Mouse (Mus musculus) CH12.LX (cell line): ENCODE measurements around the gene Gsg1. TPM values are rescaled to one million over a fixed set of nuclear protein-coding genes. Genes with fewer than 3 reads are reported as not detected.

ENCODE experiments used
- DNase-seq: peaks from one replicate; pipeline ENCODE4 v3.0.0-alpha.2; 2013; ENCODE audit errors: extremely low read depth
- H3K27ac ChIP-seq: 2 replicates; pipeline ENCODE4 v1.5.1; 2012; ENCODE audit warnings: low read depth, mild to moderate bottlenecking, control low read depth, moderate library complexity; ENCODE audit not compliant: insufficient read depth
- H3K27me3 ChIP-seq: replicated peaks from 2 replicates; pipeline ENCODE3; 2012; ENCODE audit warnings: inconsistent platforms
- H3K36me3 ChIP-seq, 2 experiments: replicated peaks in 1 of 2; 2 replicates each; pipeline versions ENCODE3 to v1.6.1; 2012; ENCODE audit warnings: inconsistent platforms in 1 of 2, low read length in 1 of 2, mild to moderate bottlenecking in 1 of 2, mixed read lengths in 1 of 2, moderate library complexity in 1 of 2; ENCODE audit not compliant: control insufficient read depth in 1 of 2, insufficient read depth in 1 of 2
- H3K4me1 ChIP-seq, 2 experiments: 2 replicates each; pipeline ENCODE4 v1.6.1; 2012; ENCODE audit warnings: inconsistent platforms in 1 of 2, moderate library complexity in 1 of 2; ENCODE audit not compliant: insufficient read depth in 2 of 2, control insufficient read depth in 1 of 2
- H3K4me2 ChIP-seq: 2 replicates; pipeline ENCODE4 v1.6.1; 2012; ENCODE audit warnings: low read depth, mild to moderate bottlenecking, control low read depth; ENCODE audit not compliant: poor library complexity, insufficient read depth, severe bottlenecking
- H3K4me3 ChIP-seq, 3 experiments: fragments of 150-350 bp in 1 of 3; sonication (generic) in 1 of 3; replicated peaks in 1 of 3; 2 replicates each; pipeline versions ENCODE3 to v1.5.1; 2011 to 2012; ENCODE audit warnings: low read depth in 2 of 3, low read length in 2 of 3, mild to moderate bottlenecking in 2 of 3, moderate library complexity in 2 of 3, control low read depth in 1 of 3, improper control_type of control experiment in 1 of 3, inconsistent platforms in 1 of 3, mixed read lengths in 1 of 3; ENCODE audit not compliant: poor library complexity in 1 of 3
- H3K79me2 ChIP-seq: replicated peaks from 2 replicates; pipeline ENCODE4 v1.6.1; 2012; ENCODE audit warnings: mild to moderate bottlenecking, moderate library complexity; ENCODE audit not compliant: control insufficient read depth, poor library complexity, insufficient read depth, severe bottlenecking; ENCODE audit errors: extremely low read depth
- H3K9ac ChIP-seq: 2 replicates; pipeline ENCODE4 v1.6.1; 2012; ENCODE audit warnings: low read depth, mild to moderate bottlenecking, control low read depth, moderate library complexity; ENCODE audit not compliant: insufficient read depth
- H3K9me3 ChIP-seq: replicated peaks from 2 replicates; pipeline ENCODE3; 2012; ENCODE audit warnings: low read length, inconsistent platforms, mixed read lengths
- BHLHE40 ChIP-seq: IDR thresholded peaks from 2 replicates; pipeline ENCODE4 v1.6.1; 2011; ENCODE audit warnings: mild to moderate bottlenecking, low read depth, low read length, improper control_type of control experiment
- CHD1 ChIP-seq: IDR thresholded peaks from 2 replicates; pipeline ENCODE4 v1.6.1; 2012; ENCODE audit warnings: low read depth, low read length, improper control_type of control experiment, inconsistent platforms
- CHD2 ChIP-seq: IDR thresholded peaks from 2 replicates; pipeline ENCODE4 v1.6.1; 2011; ENCODE audit warnings: low read length, improper control_type of control experiment
- ELF1 ChIP-seq: IDR thresholded peaks from 2 replicates; pipeline ENCODE4 v1.6.1; 2014; ENCODE audit warnings: low read depth, mild to moderate bottlenecking, inconsistent platforms, low read length, improper control_type of control experiment
- ETS1 ChIP-seq: conservative IDR thresholded peaks from 2 replicates; pipeline ENCODE4 v1.6.1; 2012; ENCODE audit warnings: low read depth, mild to moderate bottlenecking, inconsistent platforms, low read length, improper control_type of control experiment, moderate library complexity
- IRF4 ChIP-seq: IDR thresholded peaks from 2 replicates; pipeline ENCODE4 v1.6.1; 2014; ENCODE audit warnings: low read depth, mild to moderate bottlenecking, inconsistent platforms, low read length, improper control_type of control experiment
- JUND ChIP-seq: conservative IDR thresholded peaks from 2 replicates; pipeline ENCODE4 v1.6.1; 2011; ENCODE audit warnings: low read depth, low read length, improper control_type of control experiment
- MAFK ChIP-seq: IDR thresholded peaks from 2 replicates; pipeline ENCODE4 v1.6.1; 2011; ENCODE audit warnings: low read length, improper control_type of control experiment; ENCODE audit not compliant: insufficient replicate concordance
- MEF2A ChIP-seq: IDR thresholded peaks from 2 replicates; pipeline ENCODE4 v1.6.1; 2014; ENCODE audit warnings: low read depth, mild to moderate bottlenecking, inconsistent platforms, low read length, improper control_type of control experiment, borderline replicate concordance
- MXI1 ChIP-seq: IDR thresholded peaks from 2 replicates; pipeline ENCODE4 v1.6.1; 2011; ENCODE audit warnings: mild to moderate bottlenecking, low read depth, low read length, improper control_type of control experiment
- MYC ChIP-seq: IDR thresholded peaks from 2 replicates; pipeline ENCODE4 v1.6.1; 2011; ENCODE audit warnings: low read depth, mild to moderate bottlenecking, improper control_type of control experiment, low read length
- NELFE ChIP-seq: IDR thresholded peaks from 2 replicates; pipeline ENCODE4 v1.6.1; 2011; ENCODE audit warnings: low read depth, low read length, improper control_type of control experiment
- POLR2A ChIP-seq: IDR thresholded peaks from 2 replicates; pipeline ENCODE4 v1.6.1; 2011; ENCODE audit warnings: low read depth, mild to moderate bottlenecking, improper control_type of control experiment, low read length
- POLR2AphosphoS2 ChIP-seq: IDR thresholded peaks from 2 replicates; pipeline ENCODE4 v1.6.1; 2011; ENCODE audit warnings: low read depth, low read length, improper control_type of control experiment
- RCOR1 ChIP-seq: conservative IDR thresholded peaks from 2 replicates; pipeline ENCODE4 v1.6.1; 2012; ENCODE audit warnings: low read depth, mild to moderate bottlenecking, inconsistent platforms, low read length, improper control_type of control experiment
- SIN3A ChIP-seq: IDR thresholded peaks from 2 replicates; pipeline ENCODE4 v1.6.1; 2012; ENCODE audit warnings: low read length, improper control_type of control experiment, inconsistent platforms
- TCF12 ChIP-seq: IDR thresholded peaks from 2 replicates; pipeline ENCODE4 v1.6.1; 2014; ENCODE audit warnings: low read depth, mild to moderate bottlenecking, inconsistent platforms, low read length, improper control_type of control experiment
- UBTF ChIP-seq: IDR thresholded peaks from 2 replicates; pipeline ENCODE4 v1.6.1; 2012; ENCODE audit warnings: low read depth, mild to moderate bottlenecking, inconsistent platforms, low read length, improper control_type of control experiment, moderate library complexity
- USF2 ChIP-seq: conservative IDR thresholded peaks from 2 replicates; pipeline ENCODE4 v1.6.1; 2011; ENCODE audit warnings: low read depth, low read length, improper control_type of control experiment
- ZC3H11A ChIP-seq: IDR thresholded peaks from 2 replicates; pipeline ENCODE4 v1.6.1; 2012; ENCODE audit warnings: low read depth, mild to moderate bottlenecking, inconsistent platforms, low read length, improper control_type of control experiment
- ZKSCAN1 ChIP-seq: IDR thresholded peaks from 2 replicates; pipeline ENCODE4 v1.6.1; 2012; ENCODE audit warnings: low read depth, inconsistent platforms, low read length, improper control_type of control experiment, borderline replicate concordance
- dilution Hi-C: fragments of 300-500 bp; cut with MboI; formaldehyde crosslinking; loops from 2 replicates; pipeline ENCODE4 v1.14.3; 2020; ENCODE audit warnings: low sequenced_read_pairs; ENCODE audit not compliant: extremely low pct_unique_long_range_greater_than_20kb, extremely low pct_ligation_motif_present
- in situ Hi-C: fragments of 300-500 bp; cut with MboI; formaldehyde crosslinking; loops from 3 replicates; pipeline ENCODE4 v1.14.3; 2019; ENCODE audit warnings: low sequenced_read_pairs, low pct_ligation_motif_present, low pct_unique_long_range_greater_than_20kb, mixed read lengths
- polyA plus RNA-seq: library from polyadenylated mRNA; unstranded; fragments of >175 nt; gene quantifications from 2 replicates; pipeline ENCODE4 v1.2.1, GENCODE M21; 2012; ENCODE audit warnings: low read depth; ENCODE audit not compliant: insufficient read length
- total RNA-seq, 2 experiments: library from RNA; depleted of rRNA; stranded (reverse); fragments of 300-350 nt in 1 of 2; fragments of >200 nt in 1 of 2; gene quantifications; 2 replicates each; pipeline ENCODE4 v1.2.3; 2012 to 2014

Gene Gsg1
- total and polyA plus RNA-seq, 3 experiments = not detected

GRCm38 (mm10) chr6:135295082-135295861 lies 41.1 kb upstream of the Gsg1 start:
- dilution Hi-C loops (no loop called here), in situ Hi-C loops (no loop called here)
- Histone ChIP-seq H3K9ac (no peak overlapping the region), H3K27me3 (peaks cover 11% of the 10 kb centered on the region), H3K4me2 (no peak overlapping the region), H3K27ac (no peak overlapping the region), H3K4me3 (no peak overlapping the region), H3K36me3 (no peaks in the 10 kb centered on the region), H3K9me3 (no peaks in the 10 kb centered on the region), H3K4me1 (no peaks in the 10 kb centered on the region), H3K79me2 (no peaks in the 10 kb centered on the region)
- DNase-seq = no peak
- TF ChIP-seq ZKSCAN1 = no peak
- no peak for TF ChIP-seq RCOR1
- TF ChIP-seq POLR2A = no peak
- TF ChIP-seq MAFK = no peak
- TF ChIP-seq MEF2A = no peak
- TF ChIP-seq BHLHE40 = no peak
- no peak for TF ChIP-seq NELFE
- TF ChIP-seq MXI1 = no peak
- no peak for TF ChIP-seq UBTF
- no peak for TF ChIP-seq ELF1
- no peak for TF ChIP-seq POLR2AphosphoS2
- TF ChIP-seq CHD2 = no peak
- no peak for TF ChIP-seq TCF12
- TF ChIP-seq USF2 = no peak
- no peak for TF ChIP-seq IRF4
- no peak for TF ChIP-seq MYC
- no peak for TF ChIP-seq ZC3H11A
- TF ChIP-seq CHD1 = no peak
- no peak for TF ChIP-seq SIN3A
- no peak for TF ChIP-seq ETS1

GRCm38 (mm10) chr6:135294150-135294549 lies 40.0 kb upstream of the Gsg1 start:
- in situ Hi-C loops = no loop called here

More at GRCm38 (mm10) chr6:135294150-135294549, 40.0 kb upstream of the Gsg1 start:
- H3K4me3 ChIP-seq = no peak overlapping the region
- H3K27ac ChIP-seq = no peak overlapping the region
- H3K4me2 ChIP-seq = no peak overlapping the region
- dilution Hi-C loops = no loop called here
- no peak overlapping the region for H3K9ac ChIP-seq
- peaks cover 5% of the 10 kb centered on the region for H3K27me3 ChIP-seq
- no peaks in the 10 kb centered on the region for H3K9me3 ChIP-seq
- DNase-seq = no peak
- TF ChIP-seq JUND = no peak
- TF ChIP-seq POLR2AphosphoS2 = no peak
- TF ChIP-seq POLR2A = no peak
- no peak for TF ChIP-seq SIN3A
- no peak for TF ChIP-seq NELFE
- TF ChIP-seq ELF1 = no peak
- no peaks in the 10 kb centered on the region for H3K4me1 ChIP-seq
- H3K36me3 ChIP-seq = no peaks in the 10 kb centered on the region
- H3K79me2 ChIP-seq = no peaks in the 10 kb centered on the region
